Mouse (Mus musculus): ENCODE measurements at regions not wholly inside any gene's neighbourhood (a gene's known extent, or its start where the extent isn't known, plus 50 kb on each side); places are given as distances from the start of the nearest gene placed in this dataset.

DNA sequence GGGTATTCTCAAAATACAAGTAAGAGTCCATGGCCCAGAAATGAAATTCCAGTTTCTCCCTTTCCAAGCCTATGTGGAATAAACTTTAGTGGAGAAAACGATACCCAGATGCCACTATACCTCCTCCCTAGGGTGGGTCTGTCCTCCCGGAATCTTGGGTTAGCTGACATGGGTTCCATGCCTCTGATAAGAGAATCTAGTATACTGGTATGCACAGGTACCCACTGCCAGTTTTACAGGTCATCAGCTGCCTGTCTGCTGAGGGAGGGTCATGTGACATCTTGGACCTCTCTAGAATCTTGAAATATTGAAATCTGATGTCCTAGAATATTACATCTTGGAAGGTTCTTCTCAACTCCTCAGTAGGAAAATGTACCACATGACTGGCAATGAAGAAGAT lies 172.5 kb downstream of the Cd83 start:
- in situ Hi-C loops (cut with MboI; ENCODE audit: low pct_unique_long_range_greater_than_20kb in 1 of 2, low sequenced_read_pairs in 2 of 2, unreplicated experiment in 1 of 2), result no loop called here

DNA sequence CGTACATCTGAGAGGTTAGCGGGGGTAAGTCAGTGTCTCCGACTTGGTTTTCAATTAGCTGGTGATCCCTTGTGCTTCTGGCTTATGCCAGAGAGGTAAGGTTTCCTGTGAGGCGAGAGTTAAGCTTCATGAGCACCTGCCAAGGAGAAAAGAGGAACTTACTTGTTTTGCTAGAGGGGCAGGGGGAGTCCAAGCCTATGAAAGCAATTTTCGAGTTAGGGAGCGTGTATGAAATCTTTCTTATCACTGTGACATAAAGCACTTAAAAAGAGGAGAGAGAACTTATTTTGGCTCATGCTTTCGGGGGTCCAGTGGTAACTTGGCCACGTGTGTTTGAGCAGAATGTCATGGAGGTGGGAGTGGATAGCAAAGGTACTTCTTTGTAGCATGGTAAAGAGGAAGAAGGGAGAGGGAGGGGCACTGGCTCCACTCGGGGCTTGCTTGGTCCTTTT lies 174.6 kb downstream of the Cd83 start:
- in situ Hi-C loops (cut with MboI; ENCODE audit: low pct_unique_long_range_greater_than_20kb in 1 of 2, low sequenced_read_pairs in 2 of 2, unreplicated experiment in 1 of 2), result no loop called here

DNA sequence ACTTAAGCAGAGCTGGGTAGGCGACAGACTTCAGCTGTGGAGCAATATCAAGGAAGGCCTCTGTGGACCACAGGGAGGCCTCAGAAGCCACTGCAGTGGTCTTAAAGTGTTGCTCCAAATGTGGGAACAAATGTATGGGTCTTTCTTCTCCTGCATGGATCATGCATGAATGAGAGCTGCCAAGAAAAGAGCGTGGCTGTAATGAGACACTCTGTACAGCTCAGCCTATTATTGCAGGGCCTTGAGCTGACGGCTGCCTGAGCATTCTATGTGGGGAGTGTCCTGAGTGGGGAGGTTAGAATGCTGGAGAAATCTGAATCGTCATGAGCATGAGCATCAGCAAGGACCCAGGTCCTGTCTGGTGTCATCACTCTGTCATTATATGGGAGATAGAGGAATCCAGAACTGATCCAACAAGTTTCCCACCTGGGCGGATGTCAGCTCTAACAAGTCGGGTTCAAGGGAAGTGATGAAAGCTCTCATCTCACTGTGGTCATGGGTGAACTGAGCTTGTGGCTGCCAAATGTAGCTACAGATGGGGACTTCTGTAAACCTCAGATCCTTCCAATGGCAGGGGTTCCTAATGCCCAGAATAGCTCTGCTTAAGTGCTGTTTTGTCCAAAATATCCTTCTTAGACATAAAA lies 176.6 kb downstream of the Cd83 start:
- in situ Hi-C loops (cut with MboI; ENCODE audit: low pct_unique_long_range_greater_than_20kb in 1 of 2, low sequenced_read_pairs in 2 of 2, unreplicated experiment in 1 of 2), result no loop called here

DNA sequence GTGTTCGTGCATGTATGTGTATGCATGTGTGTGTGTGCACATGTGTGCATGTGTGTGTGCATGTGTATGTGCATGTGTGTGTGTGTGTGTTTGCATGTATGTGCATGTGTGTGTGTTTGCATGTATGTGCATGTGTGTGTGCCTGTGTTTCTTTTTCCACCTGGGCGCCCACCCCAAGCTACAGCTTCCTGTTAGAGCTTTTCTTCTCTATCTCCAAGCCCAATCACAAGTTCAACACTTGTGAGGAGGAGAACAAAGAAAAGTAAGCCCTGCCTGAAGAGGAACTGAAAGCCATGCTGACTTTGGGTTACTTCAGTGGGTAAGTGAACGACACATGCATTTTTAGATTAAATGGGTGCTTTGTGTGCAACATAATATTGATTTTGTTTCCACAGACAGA lies 177.4 kb downstream of the Cd83 start:
- in situ Hi-C loops (cut with MboI; ENCODE audit: low pct_unique_long_range_greater_than_20kb in 1 of 2, low sequenced_read_pairs in 2 of 2, unreplicated experiment in 1 of 2), result no loop called here

DNA sequence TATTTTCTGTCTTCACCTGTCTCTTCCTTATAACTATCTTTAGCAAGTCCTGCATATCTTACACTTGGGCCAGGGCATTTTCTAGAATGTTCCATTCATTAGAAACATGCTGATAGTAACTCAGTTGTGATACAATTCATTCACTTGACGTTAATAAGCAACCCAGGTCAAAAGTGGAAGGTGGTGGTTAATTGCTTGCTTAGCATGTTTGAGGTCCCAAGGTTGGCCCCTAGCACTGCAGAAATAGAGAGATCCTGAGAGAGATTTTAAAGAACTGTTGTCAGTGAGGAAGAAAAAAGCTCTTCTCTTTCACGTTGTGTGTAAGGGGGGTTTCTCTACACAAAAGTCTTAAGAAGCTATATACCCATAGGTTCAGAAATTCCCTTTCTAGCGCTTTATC lies 178.7 kb downstream of the Cd83 start:
- in situ Hi-C loops (cut with MboI; ENCODE audit: low pct_unique_long_range_greater_than_20kb in 1 of 2, low sequenced_read_pairs in 2 of 2, unreplicated experiment in 1 of 2), result no loop called here

DNA sequence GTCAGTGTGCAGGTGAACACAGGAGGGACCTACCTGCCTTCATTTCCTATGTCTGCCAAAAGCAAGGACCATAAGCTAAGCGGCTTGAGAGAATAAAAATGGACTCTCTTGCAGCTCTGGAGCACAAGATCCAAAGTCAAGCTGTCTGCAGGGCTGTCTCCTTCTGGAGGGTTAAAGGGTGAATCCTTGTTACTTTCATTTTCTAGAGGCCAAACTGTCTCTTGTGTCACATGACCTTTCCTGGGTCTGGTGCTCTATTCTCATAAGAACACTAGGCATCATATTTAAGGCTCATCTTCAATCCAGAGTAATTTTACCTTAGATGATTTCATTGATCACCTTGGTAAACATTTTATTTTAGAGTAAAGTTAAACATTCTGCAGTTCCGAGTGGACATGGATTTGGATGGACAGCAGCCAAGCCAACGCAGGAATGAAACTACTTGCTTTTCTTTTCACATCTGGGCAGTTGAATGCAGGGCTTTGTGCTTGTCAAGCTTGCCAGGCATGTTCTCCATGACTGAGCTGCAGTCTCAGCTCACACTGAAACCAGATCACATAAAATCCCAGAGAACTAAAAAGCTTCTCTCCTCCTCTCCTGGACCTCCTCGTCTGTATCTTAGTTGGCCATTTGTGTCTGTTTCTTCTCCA lies 180.8 kb downstream of the Cd83 start:
- in situ Hi-C loops (cut with MboI; ENCODE audit: low pct_unique_long_range_greater_than_20kb in 1 of 2, low sequenced_read_pairs in 2 of 2, unreplicated experiment in 1 of 2), result no loop called here

DNA sequence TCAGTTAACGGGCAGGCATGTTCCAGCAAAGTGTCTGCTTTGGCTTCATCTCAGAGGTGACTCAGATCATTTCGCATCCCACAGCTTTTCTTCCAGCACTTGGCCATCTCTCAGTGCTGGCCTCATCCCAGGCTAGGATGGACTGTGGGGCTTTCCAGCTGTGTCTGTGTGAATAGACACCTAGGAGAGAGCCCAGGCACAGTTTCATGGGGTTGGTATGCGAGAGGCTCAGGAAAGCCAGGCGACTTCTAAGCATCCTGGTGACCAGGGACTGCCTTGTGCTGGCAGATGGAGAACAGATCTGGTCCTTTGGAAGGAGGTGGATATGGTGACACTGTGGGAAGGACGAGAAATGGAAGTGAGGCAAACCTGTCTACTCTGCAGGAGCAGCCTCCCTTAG lies 182.9 kb downstream of the Cd83 start:
- in situ Hi-C loops (cut with MboI; ENCODE audit: low pct_unique_long_range_greater_than_20kb in 1 of 2, low sequenced_read_pairs in 2 of 2, unreplicated experiment in 1 of 2), result no loop called here

DNA sequence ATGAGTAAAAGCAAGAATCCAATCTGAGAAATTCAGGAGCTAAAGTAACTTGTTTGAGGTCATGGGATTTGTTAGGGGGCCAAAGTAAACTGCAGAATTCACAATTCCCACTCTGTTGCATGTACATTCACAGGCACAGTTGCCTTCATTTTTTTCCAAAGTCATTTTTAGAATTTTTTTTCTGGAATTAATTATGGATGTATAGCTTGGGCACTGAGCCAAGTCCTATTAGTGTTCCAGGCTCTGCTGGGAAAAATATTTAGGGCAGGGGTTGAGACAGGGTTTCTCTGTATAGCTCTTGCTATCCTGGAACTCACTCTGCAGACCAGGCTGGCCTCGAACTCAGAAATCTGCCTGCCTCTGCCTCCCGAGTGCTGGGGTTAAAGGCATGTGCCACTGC lies 188.3 kb downstream of the Cd83 start:
- in situ Hi-C loops (cut with MboI; ENCODE audit: low pct_unique_long_range_greater_than_20kb in 1 of 2, low sequenced_read_pairs in 2 of 2, unreplicated experiment in 1 of 2), result no loop called here

DNA sequence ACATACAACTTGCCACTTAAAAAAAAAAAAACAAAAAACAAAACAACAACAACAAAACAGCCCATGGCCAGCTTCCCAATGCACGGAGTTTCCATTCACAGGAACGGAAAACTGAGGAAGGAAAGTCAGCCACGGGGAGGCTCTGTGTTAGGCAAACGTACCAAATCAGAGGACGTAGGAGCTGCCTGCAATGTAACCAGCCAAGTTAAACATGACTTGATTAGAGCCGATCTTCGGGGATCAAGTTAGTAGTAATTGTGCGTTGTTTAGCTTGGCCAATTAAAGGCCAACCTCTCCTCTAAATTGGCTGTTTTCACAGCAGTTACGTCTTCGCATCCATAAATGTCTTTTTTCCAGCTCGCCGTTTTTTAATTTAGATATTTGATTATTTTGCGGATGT lies 190.7 kb downstream of the Cd83 start:
- in situ Hi-C loops (cut with MboI; ENCODE audit: low pct_unique_long_range_greater_than_20kb in 1 of 2, low sequenced_read_pairs in 2 of 2, unreplicated experiment in 1 of 2), result no loop called here

DNA sequence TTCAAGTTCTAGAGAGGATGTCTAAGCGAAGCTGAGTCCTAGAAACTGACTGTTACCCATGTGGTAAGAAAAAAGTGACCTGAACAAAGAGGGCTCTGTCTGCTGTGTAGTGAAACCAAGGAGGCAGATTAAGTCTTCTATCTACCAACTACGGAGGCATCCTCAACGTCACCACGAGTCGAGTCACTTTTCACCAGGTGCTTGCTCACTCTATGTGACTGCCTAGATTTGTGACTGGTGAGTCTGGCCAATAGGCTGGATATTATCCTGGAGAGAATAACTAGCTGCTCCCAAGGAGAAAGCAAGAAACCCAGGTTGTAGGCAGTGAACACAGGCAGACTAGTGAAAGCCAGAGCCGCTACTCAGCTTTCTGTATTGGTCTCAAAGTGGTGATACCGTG lies 191.2 kb downstream of the Cd83 start:
- in situ Hi-C loops (cut with MboI; ENCODE audit: low pct_unique_long_range_greater_than_20kb in 1 of 2, low sequenced_read_pairs in 2 of 2, unreplicated experiment in 1 of 2), result no loop called here

DNA sequence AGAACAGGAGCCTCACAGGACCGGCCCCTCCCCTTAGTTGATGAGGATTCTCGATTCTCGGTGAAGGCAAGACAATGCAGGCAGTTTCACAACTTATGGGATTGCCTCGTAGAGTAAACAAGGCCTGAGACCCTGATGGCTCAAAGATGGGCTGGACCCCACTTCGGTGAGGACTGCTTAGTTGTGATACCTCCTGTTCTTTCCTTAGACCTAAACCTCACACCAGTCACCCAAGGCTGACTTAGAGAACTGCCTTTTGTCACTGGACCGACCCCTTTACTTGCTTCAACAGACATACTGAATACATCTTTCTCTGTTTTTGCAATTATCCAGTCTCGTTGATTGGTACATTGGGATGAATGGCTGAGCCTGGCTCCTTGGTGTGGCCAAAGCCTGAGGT lies 192.1 kb downstream of the Cd83 start:
- in situ Hi-C loops (cut with MboI; ENCODE audit: low pct_unique_long_range_greater_than_20kb in 1 of 2, low sequenced_read_pairs in 2 of 2, unreplicated experiment in 1 of 2), result no loop called here

DNA sequence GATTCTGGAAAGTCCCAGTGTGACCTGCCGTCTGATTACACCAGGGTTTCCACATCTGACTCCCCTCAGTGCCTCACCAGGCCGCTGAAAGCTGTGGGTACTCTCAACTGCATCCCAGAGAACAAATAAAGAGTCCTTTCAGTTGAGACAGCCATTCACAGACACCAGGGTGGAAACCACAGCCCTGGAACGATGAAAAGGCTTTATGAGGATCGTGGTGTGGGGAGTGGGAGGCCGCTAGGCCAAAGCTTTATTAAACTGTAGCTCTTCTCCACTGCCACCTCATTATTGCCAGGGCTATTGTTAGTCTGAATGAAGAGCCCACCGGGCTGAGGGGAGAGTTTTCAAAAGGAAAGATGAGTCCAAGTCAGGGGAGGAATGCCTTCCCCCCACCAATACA lies 202.8 kb downstream of the Cd83 start:
- in situ Hi-C loops (cut with MboI; ENCODE audit: low pct_unique_long_range_greater_than_20kb in 1 of 2, low sequenced_read_pairs in 2 of 2, unreplicated experiment in 1 of 2), result no loop called here

DNA sequence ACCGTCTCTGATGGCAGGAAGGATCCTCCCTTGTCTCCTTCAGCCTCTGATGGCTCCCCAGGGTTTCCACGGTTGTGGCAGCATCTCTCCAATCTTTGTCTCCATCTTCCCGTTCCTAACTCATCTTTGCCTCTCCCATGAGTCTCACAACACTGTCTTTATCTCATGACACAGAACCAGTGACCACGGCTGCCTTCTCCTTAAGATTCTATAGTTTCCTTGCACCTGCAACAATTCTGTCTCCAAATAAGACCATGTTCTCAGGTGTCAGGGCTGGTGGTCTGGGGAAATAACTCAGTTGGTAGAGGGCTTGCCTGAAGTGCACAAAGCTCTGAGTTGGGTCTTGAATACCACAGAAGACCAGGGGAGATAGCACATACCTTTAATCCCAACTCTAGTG lies 203.8 kb downstream of the Cd83 start:
- in situ Hi-C loops (cut with MboI; ENCODE audit: low pct_unique_long_range_greater_than_20kb in 1 of 2, low sequenced_read_pairs in 2 of 2, unreplicated experiment in 1 of 2), result no loop called here

DNA sequence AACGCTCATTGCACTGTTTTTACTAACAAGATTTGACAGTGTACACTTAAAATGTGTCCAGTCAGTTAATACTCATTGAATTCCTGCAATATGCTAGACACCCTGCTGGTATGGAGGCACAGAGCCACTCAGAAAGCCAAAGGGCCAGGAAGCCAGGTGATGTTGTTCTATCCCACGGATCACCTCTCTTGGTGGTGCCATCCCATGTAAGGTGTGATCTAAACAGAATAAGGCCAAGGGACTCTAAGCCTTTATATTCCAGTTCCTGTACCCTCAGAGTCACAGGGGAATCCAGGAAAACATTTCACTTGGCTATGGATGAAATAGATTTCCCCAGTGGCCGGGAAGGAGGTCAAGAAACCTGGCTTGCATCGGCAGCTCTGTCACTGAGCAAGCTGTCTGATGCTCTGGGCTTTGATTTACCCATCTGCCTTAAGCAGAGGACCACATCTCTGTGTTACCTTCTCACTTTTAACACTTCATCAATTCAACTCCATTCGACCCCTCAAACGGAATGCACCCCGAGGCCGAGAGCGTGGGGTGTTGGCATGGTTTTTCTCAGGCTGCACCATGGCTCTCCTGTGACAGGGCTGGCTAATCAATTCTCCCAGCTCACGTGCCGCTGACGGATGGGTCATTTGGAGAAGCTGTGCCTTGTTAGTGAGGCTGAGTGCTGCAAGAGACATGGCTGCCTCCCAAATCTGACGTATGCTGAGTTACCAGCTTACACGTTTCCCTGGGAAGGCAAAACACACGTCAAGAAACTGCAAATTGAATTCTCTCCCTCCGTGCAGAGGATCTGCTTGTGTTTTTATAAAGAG lies 205.9 kb downstream of the Cd83 start:
- in situ Hi-C loops (cut with MboI; ENCODE audit: low pct_unique_long_range_greater_than_20kb in 1 of 2, low sequenced_read_pairs in 2 of 2, unreplicated experiment in 1 of 2), result no loop called here

DNA sequence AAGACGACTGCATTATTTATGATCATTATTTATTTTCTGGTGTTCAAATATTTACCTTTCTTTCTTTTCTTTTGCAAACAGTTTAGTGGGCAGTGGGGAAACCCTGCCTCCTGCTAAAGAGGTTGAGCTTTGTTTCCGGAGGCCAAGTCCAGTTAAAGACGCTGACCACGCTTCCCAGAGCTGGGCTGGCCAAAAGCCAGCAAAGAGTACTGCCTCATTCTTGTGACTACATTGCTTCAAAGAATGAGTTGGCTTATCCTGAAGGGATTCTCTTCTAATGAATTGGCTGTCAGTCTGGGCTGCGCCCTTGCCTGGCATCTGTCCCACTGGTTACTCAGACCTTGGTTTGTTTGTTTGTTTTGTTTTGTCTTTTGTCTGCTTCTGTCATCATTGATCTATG lies 207.2 kb downstream of the Cd83 start:
- in situ Hi-C loops (cut with MboI; ENCODE audit: low pct_unique_long_range_greater_than_20kb in 1 of 2, low sequenced_read_pairs in 2 of 2, unreplicated experiment in 1 of 2), result no loop called here

DNA sequence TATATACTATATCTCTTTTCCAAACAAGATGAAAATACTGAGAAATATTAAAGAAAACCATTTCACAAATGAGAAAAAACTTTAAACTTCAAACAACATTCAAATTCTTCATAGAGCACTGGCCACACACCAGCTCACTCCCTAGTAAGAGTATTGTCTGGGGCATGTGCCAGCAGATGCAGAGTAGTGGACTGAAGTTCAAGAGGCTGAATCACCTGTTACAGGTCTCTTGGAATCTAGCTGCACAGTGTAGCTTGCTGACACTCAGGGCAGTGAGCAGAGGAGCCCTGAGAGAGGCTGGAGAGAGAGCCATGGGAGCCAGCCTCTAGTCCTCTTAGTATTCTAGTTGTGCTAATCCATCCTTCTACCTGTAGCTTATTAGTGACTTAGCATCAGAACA lies 208.4 kb downstream of the Cd83 start:
- in situ Hi-C loops (cut with MboI; ENCODE audit: low pct_unique_long_range_greater_than_20kb in 1 of 2, low sequenced_read_pairs in 2 of 2, unreplicated experiment in 1 of 2), result no loop called here

DNA sequence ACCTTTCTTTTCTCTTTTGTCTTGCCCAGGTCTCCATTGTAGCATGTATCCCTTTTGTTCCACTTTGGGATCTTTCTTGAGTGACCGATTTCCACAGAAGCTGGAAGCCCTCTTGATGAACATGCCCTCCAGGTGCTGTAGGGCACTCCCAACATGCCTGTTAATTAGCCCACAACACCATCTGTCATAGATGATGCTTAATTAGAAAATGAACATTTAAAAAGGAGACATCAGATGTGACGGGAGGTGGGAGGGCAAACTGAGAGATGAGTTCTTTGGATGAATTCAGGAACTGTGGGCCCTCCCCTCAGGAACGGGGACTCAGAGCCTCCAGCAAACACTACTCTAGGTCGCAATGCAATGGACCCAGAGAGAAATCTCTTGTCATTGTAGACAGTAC lies 209.8 kb downstream of the Cd83 start:
- in situ Hi-C loops (cut with MboI; ENCODE audit: low pct_unique_long_range_greater_than_20kb in 1 of 2, low sequenced_read_pairs in 2 of 2, unreplicated experiment in 1 of 2), result no loop called here

DNA sequence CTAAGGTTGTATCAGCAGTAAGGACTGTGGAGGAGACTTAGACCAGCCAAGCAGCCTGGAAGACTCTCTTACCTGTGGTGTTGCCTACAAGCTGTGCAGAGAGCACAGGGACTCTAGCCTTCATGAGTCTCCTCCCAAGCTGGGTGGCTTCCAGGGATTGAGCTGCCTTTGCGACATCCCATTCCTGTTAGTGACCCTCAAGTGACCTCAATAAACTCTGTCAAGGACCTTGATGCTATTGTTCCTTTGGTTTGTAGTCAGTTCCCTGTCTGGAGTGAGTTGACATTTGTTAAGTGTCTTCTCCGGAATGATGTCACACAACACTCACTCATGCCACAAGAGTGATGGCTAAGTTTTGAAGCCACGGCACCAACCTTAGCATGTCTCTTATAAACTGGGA lies 211.0 kb downstream of the Cd83 start:
- in situ Hi-C loops (cut with MboI; ENCODE audit: low pct_unique_long_range_greater_than_20kb in 1 of 2, low sequenced_read_pairs in 2 of 2, unreplicated experiment in 1 of 2), result no loop called here

DNA sequence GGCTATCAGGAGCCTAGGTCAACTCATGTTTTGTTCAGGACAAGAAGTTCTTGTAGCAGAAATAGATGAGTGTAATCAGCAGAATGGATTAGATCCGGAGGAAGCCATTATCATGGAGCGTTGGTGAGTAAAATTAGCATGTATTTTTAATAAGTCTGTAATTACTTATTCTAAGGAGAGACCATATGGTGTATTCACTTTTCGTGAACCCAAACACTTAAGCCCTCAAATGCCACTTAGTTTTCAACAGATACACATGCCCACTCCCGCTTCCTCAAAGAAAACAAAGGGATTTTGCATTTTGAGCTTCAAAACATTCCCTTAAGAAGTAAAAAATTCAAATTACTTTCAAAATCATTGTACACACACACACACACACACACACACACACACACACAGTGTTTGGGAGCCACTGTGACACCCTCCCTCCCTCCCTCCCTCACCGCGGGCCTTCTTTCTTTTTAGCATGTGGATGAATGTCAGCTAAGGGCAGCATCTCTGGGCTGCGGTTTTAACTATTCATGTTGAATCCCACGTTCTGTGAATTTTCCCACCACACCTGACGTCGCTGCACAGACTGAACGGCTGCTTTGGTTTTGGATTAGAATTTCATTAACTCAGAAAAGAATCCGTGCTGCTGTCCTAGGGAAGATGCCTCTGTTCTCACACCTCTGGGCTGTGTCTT lies 217.4 kb downstream of the Cd83 start:
- in situ Hi-C loops (cut with MboI; ENCODE audit: low pct_unique_long_range_greater_than_20kb in 1 of 2, low sequenced_read_pairs in 2 of 2, unreplicated experiment in 1 of 2), result no loop called here
